Mouse (Mus musculus) ES-E14 (cell line): ENCODE results near the gene Nsg1. TPM values are rescaled to one million over a fixed set of nuclear protein-coding genes. Genes with fewer than 3 reads are reported as not detected.

Experiments used
- DNase-seq: peaks from one replicate; pipeline ENCODE4 v3.0.0-alpha.2; 2013; ENCODE audit warnings: low read depth, low spot score
- H3K27ac ChIP-seq: 2 replicates; pipeline ENCODE4 v1.5.1; 2012; ENCODE audit warnings: low read depth, mild to moderate bottlenecking, low read length, moderate library complexity, mixed read lengths; ENCODE audit not compliant: poor library complexity, insufficient read depth, severe bottlenecking
- H3K36me3 ChIP-seq: 2 replicates; pipeline ENCODE4 v1.6.1; 2012; ENCODE audit warnings: mild to moderate bottlenecking, low read length, moderate library complexity, mixed read lengths; ENCODE audit not compliant: control insufficient read depth, poor library complexity, insufficient read depth, severe bottlenecking
- H3K4me1 ChIP-seq, 2 experiments: fragments of 150-350 bp in 1 of 2; sonication (generic) in 1 of 2; 2 replicates each; pipeline ENCODE4 v1.6.1; 2012; ENCODE audit warnings: low read length in 2 of 2, mild to moderate bottlenecking in 1 of 2, mixed read lengths in 1 of 2; ENCODE audit not compliant: control insufficient read depth in 2 of 2, insufficient read depth in 2 of 2, poor library complexity in 1 of 2
- H3K4me3 ChIP-seq, 2 experiments: fragments of 150-350 bp in 1 of 2; sonication (generic) in 1 of 2; 2 replicates each; pipeline ENCODE4 v1.5.1; 2012; ENCODE audit warnings: low read length in 2 of 2, low read depth in 1 of 2, mild to moderate bottlenecking in 1 of 2, mixed read lengths in 1 of 2; ENCODE audit not compliant: insufficient read depth in 1 of 2, poor library complexity in 1 of 2, severe bottlenecking in 1 of 2
- H3K9ac ChIP-seq: 2 replicates; pipeline ENCODE4 v1.6.1; 2012; ENCODE audit warnings: low read depth, mild to moderate bottlenecking, low read length, mixed read lengths; ENCODE audit not compliant: poor library complexity, insufficient read depth, severe bottlenecking
- H3K9me3 ChIP-seq: fragments of 150-350 bp; sonication (generic); 2 replicates; pipeline ENCODE4 v1.6.1; 2012; ENCODE audit warnings: low read depth, mild to moderate bottlenecking, low read length; ENCODE audit not compliant: control insufficient read depth, insufficient read depth
- CHD2 ChIP-seq: IDR thresholded peaks from 2 replicates; pipeline ENCODE4 v1.6.1; 2014; ENCODE audit warnings: mild to moderate bottlenecking, low read depth, low read length, inconsistent platforms
- HCFC1 ChIP-seq: IDR thresholded peaks from 2 replicates; pipeline ENCODE4 v1.6.1; 2012; ENCODE audit warnings: low read length, inconsistent platforms, borderline replicate concordance; ENCODE audit not compliant: insufficient read depth
- MAFK ChIP-seq: IDR thresholded peaks from 2 replicates; pipeline ENCODE4 v1.6.1; 2014; ENCODE audit warnings: mild to moderate bottlenecking, low read depth, low read length, inconsistent platforms; ENCODE audit not compliant: insufficient read depth
- ZC3H11A ChIP-seq: IDR thresholded peaks from 2 replicates; pipeline ENCODE4 v1.6.1; 2012; ENCODE audit warnings: low read depth, mild to moderate bottlenecking, inconsistent platforms, low read length, borderline replicate concordance
- ZNF384 ChIP-seq: IDR thresholded peaks from 2 replicates; pipeline ENCODE4 v1.6.1; 2012; ENCODE audit warnings: low read depth, low read length, inconsistent platforms
- in situ Hi-C, 2 experiments: fragments of 600-800 bp; cut with MboI; formaldehyde crosslinking; loops; one replicate each; pipeline ENCODE4 v1.15.1; 2025; ENCODE audit warnings: low sequenced_read_pairs in 2 of 2, inconsistent platforms in 1 of 2; ENCODE audit not compliant: unreplicated experiment in 2 of 2
- total RNA-seq: library from RNA; depleted of rRNA; stranded (reverse); fragments of 300-350 nt; gene quantifications from 2 replicates; pipeline ENCODE4 v1.2.3, GENCODE M21; 2012

Nsg1 gene
- total RNA-seq, 1 experiment = 5.0 TPM

DNA sequence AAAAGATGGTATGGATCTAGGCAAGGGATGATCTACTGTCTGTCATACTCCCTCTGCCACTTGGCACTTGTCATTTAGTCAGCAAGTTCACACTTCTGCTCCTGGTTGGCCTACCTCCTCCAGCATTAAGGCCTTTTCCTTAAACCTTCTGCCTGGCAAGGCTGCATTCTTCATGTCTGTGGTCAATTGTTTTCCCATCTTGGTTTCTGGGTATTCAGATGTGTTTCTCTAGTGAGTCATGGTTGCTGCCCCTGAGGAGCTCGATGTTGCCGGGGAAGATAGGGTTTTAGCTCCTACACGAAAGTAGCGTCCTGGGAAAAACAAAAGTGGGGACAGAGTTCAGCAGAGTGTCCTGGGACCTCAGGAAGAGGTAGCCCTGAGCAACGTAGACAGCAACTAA, 40.4 kb downstream of the Nsg1 start:
- H3K27ac ChIP-seq = no peak overlapping the region
- no peaks in the 10 kb centered on the region for H3K36me3 ChIP-seq
- H3K9ac ChIP-seq = no peak overlapping the region
- in situ Hi-C loops = no loop called here
- peaks cover 0 to 4% of the 10 kb centered on the region in 2 experiments; a peak in 1 of 4 replicates for H3K4me1 ChIP-seq
- H3K4me3 ChIP-seq = no peak overlapping the region
- TF ChIP-seq ZNF384 (no peak), MAFK (no peak), ZC3H11A (no peak), HCFC1 (no peak), CHD2 (no peak)
- DNase-seq = no peak
- H3K9me3 ChIP-seq = no peaks in the 10 kb centered on the region

DNA sequence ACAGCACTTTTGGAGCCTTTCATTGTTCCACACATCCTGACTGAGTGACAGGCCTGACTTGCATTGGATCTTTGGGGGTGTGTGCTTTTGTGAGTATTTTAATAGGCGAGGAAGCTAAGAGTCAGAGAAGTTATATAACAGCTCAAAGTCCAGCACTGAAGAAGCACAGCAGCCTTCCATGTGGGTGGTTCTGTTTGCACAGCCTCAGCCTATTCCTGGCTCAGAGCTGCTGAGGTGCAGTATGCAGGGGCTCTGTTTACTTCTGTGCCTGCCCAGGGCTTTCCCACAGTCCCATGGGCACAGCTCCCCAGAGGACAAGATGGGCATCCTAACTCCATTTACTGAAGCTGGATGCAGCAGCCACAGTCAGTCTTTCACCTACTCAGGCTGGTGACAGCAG, 42.7 kb downstream of the Nsg1 start:
- Histone ChIP-seq H3K9ac (no peak overlapping the region), H3K4me1 (peaks cover 0 to 4% of the 10 kb centered on the region in 2 experiments; a peak in 1 of 4 replicates), H3K9me3 (no peaks in the 10 kb centered on the region), H3K27ac (no peak overlapping the region; the same call in 1 of the 2 replicates), H3K36me3 (no peaks in the 10 kb centered on the region), H3K4me3 (no peak overlapping the region)
- DNase-seq = no peak
- in situ Hi-C loops = no loop called here
- TF ChIP-seq CHD2 (no peak), ZC3H11A (no peak), MAFK (no peak), HCFC1 (no peak), ZNF384 (no peak)

DNA sequence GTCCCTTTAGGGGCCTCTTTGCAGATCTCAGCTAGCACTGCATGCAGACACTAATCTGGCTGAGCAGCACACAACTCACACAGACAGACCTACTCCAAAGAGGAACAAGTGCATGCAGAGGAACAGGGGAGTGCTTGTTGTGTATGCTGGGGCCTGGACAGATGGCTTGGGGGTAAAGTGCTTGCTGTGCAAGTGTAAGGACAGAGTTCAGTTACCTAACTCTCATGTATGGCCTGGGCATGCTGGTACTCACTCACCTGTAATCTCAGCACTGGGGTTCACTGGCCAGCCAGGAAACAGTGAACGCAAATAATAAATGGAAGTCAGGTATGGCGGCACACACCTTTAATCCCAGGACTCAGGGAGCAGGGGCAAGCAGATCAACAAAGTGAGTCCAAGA, 45.2 kb downstream of the Nsg1 start:
- Histone ChIP-seq H3K9ac (no peak overlapping the region), H3K4me3 (no peak overlapping the region), H3K27ac (no peak overlapping the region), H3K4me1 (peaks cover 0 to 4% of the 10 kb centered on the region in 2 experiments; a peak in 1 of 4 replicates), H3K36me3 (no peaks in the 10 kb centered on the region), H3K9me3 (no peaks in the 10 kb centered on the region)
- DNase-seq = no peak
- in situ Hi-C loops = no loop called here
- TF ChIP-seq ZC3H11A = no peak
- TF ChIP-seq ZNF384 = no peak

DNA sequence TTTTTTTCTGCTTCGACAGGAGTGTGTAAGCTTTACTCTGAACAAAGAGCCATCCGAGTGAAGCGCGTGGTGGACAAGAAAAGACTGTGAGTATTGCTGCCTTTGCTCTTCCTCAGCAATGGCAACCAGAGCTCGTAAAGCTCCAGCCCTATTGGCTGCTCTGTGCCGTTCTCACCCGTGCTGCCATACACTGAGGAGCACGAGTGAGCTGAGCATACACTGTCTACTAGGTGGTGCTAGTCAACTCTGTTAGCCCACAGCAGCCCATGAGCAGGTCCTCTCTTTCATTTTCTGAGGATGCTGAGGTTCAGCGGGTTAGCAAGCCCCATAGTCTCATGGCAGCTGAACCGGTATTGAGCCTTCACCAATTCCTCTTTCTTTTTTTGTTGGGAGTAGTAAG, 52.9 kb downstream of the Nsg1 start:
- H3K27ac ChIP-seq = no peak overlapping the region
- H3K9me3 ChIP-seq = no peaks in the 10 kb centered on the region
- no peaks in the 10 kb centered on the region for H3K36me3 ChIP-seq
- no peak overlapping the region for H3K9ac ChIP-seq
- no peak overlapping the region for H3K4me3 ChIP-seq
- H3K4me1 ChIP-seq = peaks cover 0 to 7% of the 10 kb centered on the region in 2 experiments; a peak in 1 of 4 replicates
- DNase-seq = no peak
- in situ Hi-C loops = no loop called here
- TF ChIP-seq CHD2 = no peak
- TF ChIP-seq HCFC1 = no peak
- no peak for TF ChIP-seq ZC3H11A
- no peak for TF ChIP-seq ZNF384
- no peak for TF ChIP-seq MAFK

DNA sequence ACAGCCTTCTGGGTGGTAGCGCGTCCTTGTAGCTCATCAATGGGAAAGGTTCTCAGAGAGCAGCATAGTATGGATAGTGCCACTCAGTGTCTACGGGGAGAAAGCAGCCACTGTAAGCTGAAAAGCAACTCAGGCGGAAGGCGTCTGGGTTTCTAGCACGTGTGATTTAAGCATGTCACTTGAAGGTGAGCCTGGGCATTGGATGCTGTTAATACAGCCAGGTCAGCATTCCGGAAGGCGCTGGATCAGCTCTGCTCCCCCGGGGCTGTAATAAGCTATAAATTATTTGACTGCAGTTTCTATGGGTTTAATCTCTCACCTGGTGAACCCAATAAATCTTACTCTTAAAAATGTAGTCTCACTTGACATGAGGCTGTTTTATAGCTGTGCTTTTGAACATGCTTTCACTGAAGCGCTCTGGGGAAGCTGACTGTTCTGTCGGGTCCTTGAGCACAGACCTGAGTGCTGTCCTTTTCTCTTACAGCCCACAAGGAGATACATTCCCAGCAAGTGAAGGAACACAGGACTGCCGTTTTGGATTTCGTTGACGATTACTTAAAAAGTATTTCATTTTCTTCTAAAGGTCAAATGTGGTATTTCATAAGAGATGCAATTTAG, 53.5 kb downstream of the Nsg1 start:
- H3K9ac ChIP-seq = no peak overlapping the region
- peaks cover 0 to 7% of the 10 kb centered on the region in 2 experiments; a peak in 1 of 4 replicates for H3K4me1 ChIP-seq
- H3K36me3 ChIP-seq = no peaks in the 10 kb centered on the region
- TF ChIP-seq ZC3H11A = no peak
- TF ChIP-seq CHD2 = no peak
- TF ChIP-seq HCFC1 = no peak
- TF ChIP-seq ZNF384 = no peak
- TF ChIP-seq MAFK = no peak
- H3K27ac ChIP-seq = no peak overlapping the region
- in situ Hi-C loops = no loop called here
- DNase-seq = no peak
- no peak overlapping the region for H3K4me3 ChIP-seq
- no peaks in the 10 kb centered on the region for H3K9me3 ChIP-seq
